Mouse (Mus musculus) c-Kit-positive CD71-positive TER-119-positive erythroid progenitor cells, embryonic 14.5 days (primary cell): Measurements from ENCODE around the gene Sfr1.

Experiments used
- DNase-seq: peaks from one replicate; pipeline ENCODE4 v3.0.0-alpha.2; 2013; ENCODE audit warnings: low spot score

The Sfr1 gene

DNA sequence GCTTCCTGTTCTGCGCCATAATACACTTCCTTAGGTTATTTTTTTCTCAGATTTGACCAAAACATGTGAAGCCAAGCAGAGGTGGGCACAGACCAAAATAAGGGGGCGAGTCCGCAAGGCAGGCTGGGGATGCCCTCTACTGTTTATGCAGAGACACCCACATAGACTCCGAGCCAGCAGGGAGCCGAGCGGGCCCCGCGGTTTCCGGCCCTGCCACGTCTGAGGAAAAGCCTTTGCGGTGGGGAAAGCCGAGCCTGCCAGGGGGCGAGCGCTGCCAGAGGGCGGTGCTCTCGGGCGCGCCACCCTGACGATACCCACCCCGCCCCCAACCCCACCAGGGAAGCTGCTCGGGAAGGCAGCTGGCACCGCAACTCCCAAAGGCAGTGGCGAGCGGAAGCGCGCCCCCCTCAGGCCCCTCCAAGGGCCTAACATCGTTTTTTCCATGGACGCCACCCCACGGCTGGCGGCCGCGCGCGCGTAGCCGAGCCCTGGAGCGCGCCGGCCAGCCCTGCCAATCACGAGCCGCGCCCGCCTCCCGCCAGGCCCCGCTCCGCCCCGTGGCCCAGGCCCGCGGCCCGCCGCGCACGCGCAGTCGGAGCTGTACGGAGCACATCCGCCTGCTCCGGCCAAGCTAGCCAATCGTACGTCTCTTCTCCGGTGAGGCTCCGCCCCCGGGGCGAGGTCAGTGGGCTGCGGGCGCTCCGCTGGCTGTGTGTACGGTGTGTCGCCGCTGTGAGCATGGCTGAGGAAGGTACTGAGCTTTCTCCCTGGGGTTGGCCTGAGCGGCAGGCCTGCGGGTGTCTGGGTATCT lies at the start of gene Sfr1:
Sfr1 (plus strand) TSS at position 612 of the 811 bp plus-strand sequence.
- peak; percentile 92 for DNase-seq

DNA sequence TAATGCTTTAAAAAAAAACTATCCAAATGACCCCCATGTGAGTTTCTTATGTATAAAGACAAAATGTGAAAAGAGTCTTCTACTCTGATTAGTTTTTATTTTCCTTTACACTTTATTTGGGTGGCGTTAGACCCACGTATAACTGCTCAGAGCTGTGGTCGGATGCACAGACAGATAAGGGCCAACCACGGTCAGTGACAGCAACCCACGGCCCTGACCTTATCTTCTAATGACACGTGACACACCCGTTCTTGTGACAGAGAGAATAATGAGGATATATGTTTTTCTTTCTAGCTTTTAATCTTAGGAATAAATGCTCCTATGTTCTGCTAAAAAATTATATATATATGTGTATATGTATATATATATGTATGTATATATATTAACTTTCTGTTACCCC lies 41.9 kb upstream of the Sfr1 start:
- peak; percentile 4 for DNase-seq

DNA sequence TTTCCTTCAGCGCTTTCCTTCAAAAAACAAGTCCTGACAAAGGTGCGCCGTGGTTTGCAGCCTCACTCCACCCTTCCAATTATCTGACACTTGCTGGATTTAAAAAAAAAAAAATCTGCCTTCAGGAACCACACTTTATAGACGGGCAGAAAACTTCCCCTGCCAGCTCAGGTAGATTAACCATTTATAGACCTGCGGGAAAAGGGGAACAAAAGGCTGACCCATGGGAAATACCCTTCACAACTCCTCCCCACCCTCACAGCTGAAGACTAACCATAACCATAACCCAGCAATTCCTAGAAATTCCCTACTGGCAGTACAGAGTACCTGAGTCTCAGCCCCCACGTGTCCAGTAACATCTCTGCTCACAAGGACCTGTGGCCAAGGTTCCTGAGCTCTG lies 39.5 kb upstream of the Sfr1 start, which contains the start of gene Col17a1:
Col17a1 (minus strand) TSS at position 101 of the 400 bp plus-strand sequence.
- no peak for DNase-seq

DNA sequence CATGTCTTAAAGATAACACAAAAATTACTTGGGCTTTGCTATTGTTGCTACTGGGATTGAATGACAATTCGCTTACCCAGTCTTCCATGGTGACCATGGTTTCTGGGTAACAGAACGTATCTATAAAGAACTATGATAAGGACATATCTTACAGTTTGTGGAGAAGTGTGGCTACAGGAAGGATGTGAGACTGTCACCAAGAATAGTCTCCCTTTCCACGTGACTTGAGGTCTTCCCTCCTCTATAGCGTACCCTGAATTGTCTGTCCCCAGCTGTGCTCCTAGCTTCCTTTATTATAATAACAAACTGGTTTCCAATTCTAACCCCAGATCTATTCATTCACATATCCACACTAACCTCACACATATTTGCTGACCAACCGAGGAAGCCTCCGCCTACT lies 35.8 kb upstream of the Sfr1 start:
- no peak for DNase-seq

DNA sequence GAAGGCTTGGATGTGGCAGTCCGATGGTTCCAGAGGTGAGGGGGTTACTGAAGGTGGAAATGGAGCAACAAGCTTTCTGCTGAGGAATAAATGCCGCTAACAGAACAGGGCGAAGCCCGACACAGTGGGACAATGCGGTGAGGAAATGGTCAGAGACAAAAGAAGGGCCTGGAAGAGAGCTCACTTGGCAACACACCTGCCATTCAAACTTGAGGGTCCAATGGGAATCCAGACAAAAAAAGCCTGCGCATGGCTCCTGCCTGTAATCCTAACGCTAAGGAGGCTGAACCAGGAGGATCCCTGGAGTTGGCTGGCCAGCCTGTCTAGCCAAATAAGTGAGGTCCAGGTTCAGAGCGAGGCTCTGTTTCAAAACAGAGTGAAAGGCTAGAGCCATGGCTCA lies 35.1 kb upstream of the Sfr1 start:
- DNase-seq, result no peak

DNA sequence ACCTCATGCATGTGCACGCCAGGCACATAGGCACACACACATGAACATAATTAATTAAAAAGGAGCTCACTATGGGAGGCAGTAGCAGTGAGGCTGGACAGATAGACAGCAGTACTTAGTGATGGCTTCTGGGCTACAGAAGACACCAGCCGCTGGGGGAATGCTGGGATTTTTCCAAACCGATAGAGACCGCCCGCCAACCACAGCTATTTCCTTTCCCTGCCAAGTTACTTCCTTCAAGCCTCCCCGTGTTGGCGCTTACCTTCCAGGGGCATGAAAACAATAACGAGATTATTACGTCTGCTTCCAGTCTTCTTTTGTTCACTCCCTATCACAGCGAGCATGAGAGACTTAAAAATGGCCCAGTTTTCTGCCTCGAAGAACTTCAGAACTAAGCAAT lies 34.4 kb upstream of the Sfr1 start:
- no peak for DNase-seq

DNA sequence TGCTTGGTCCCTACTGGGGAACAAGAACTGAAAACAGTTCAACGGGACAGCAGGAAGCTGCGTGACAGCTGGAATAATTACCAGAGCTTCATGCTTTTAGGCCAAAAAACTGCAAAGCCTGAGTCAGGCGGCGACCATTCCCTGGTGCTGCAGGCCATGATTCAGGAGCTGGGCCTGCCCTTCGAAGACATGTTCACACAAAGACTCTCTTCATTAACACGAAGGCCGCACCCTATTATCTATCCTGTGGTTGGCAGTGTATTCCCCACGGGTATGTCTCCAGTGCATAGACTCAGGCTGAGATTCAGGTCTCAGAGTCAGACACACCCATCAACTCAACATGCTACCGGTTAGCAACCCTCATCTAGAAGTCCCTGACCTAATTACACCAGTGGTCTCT lies 33.2 kb upstream of the Sfr1 start:
- no peak for DNase-seq

DNA sequence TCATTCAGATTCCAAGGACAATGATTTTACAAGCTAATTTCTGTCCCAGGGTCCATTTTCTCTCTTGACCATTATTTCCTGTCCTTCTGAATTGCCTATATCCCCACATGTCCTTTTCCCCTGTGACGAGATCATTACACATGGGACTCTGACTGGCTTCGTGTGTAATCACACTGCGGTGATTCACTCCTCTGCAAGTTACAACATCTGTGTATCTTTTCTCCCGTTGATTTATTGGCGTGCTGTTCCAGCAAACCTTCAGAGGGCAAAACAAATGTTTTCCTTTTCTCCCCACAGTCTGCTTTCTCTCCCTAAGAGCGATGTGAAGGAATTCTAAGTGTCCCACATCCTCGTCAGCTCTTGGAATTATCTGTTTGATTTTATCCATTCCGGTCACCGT lies 31.7 kb upstream of the Sfr1 start:
- DNase-seq, result no peak

DNA sequence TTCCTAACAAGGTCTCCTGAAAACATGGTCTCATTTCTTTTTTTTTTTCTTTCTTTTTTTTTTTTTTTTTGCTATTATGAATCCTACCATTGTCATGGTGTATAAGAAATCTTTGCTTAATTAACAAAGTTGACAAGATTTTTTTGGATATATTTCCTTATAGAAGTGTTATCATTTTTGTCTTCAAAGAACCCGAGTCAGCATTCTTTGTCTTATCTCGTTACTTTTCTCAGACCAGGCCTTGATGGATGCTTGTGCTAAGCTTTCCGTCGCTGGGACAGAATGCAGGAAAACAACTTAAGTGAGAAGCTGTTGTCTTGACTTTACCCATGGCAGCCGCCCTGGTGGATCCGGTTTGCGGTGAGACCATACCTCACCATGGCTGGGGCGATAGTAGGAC lies 31.0 kb upstream of the Sfr1 start:
- DNase-seq, result no peak

DNA sequence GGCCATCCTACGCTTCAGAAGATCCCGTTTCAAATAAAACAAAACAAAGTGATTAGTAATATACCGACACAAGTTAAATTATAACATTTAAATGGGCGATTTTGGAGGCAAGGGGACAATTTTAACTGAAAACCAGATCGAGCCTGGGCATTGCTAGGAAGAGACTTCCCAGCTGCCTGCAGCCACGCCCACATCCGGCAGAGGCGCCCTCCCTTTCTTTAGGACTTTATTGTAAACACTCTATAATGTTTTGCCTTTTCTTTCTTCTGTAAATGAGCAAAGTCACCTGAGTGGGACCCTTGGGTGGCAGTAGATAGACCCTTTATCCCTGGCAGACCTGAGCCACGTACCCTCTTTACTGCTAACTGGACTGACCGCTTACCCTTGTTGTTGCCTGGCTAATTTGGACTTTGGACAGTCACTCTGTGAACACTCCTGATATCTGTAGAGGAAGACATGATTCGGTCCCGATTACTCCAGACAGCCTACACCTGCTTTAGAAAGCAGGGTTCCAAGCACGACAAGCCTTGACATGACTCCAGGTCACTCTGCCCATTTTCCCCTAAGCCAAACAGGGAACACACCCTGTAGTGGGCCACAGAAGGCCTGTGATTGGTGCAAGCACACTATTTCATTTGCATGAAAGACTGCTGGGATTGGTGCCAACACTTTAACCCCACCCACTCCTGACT lies 26.3 kb upstream of the Sfr1 start:
- no peak for DNase-seq

DNA sequence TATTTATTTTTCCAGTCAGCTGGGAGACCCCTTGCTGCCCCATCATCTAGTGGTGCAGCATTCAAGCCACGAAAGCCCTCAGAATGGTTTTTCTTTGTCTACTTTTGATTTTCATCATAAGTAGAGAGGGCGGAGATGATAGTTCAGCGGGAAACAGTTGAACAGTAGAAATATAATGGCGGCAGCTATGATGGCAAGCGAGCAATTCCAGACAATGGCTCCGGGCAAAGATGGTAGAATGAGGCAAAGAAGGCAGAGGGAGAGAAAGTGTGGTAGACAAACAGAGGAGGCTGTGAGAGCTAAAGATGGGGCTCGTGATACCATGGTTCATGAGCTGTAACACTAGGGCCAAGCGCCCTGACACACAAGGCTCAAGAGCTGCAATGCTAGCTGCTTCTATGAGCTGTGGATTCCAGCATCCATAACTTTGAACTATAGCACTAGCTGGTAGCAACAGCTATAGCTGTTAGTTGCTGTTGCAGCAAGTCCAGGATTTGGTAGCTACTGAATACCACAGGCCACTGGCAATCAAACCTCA lies 25.6 kb upstream of the Sfr1 start:
- DNase-seq, result no peak

DNA sequence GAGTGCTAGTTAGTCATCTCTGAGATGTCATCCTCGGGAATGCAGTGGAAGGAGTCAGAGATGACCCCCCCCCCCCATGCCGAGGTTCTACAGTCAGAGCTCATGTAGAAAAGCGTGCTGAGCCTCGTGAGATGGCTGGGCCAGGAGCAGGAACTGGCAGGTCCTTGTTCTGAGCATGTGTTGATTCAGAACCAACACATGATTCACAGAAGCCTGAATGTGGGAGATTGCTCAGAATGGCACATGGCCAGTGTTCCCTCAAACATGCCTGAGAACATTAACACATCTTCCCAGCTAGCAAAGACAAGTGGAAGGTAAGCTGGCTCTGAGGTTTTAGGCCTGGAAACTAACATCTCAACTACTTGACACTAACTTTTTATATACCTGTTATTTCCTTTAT lies 21.1 kb upstream of the Sfr1 start:
- DNase-seq, result no peak

DNA sequence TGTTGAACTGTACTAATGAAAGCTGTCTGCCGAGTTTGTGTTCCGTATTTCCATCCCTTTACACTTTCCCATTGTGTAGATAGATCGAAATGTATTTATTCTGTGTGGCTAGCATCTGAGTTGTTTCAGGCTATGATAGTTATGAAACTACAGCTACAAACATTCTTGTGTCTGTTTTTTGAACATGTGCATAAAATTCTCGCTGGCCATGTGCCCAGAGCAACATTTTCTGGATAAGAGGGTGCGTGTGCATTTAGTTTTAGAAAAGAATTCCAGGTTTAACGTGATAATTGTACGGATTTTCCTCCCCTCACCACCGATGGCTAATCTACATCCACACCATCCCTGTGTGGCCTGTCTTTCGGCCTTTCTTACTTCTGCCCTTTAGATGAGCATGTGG lies 18.0 kb upstream of the Sfr1 start:
- DNase-seq, result no peak

DNA sequence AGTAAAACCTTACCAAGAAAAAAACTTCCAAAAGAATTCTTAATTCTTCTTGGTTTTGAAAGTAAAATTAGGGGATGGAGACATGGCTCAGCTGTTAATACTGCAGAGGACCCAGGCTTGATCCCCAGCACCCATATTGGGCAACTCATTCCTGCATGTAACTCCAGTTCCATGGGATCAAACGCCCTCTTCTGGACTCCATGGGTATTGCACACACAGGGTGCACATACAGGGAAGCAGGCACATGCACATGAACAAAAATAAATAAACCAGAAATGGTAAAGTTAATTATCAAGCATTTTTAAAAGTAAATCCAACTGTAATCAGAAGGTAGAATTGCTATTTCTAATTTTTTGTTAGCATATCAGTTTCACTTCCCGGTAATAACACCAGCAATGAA lies 15.3 kb upstream of the Sfr1 start:
- DNase-seq, result no peak

DNA sequence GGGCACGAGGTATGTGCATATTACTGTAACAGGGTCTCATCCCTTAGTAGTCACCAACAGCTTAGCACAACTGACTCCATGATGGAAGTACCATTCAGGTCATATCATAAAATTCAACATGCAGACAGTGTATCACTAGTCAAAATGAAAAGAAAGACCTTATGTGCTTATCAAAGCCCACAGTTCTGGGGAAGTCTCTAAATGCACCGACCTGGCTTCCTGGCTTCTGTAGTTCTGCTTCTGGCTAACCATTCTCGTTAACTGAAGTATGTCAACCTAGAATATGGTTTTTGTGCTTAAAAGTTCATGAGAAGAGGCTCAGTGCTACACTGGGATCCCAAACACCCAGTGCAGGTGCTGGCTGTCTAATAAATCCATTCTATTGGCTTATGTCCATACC lies 12.3 kb upstream of the Sfr1 start:
- DNase-seq, result no peak

DNA sequence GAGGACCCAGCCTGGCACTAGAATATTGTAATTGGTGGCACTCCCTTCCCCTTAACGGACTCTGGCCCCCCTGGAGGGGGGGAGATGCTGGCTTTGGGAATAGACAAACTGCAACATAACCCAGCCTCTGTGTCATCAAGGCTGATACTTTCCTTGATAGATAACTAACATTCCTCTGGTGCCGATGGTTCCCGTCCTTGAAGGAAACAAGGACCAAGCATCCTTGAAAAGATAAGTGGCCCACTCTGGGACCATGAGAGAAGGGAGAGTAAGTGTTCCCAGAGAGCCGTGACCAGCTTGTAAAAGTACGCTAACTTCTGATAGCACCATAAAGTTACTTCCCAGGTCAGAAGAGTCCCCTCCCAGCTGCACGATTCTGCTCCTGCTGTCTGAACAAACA lies 9.0 kb upstream of the Sfr1 start:
- DNase-seq, result no peak

DNA sequence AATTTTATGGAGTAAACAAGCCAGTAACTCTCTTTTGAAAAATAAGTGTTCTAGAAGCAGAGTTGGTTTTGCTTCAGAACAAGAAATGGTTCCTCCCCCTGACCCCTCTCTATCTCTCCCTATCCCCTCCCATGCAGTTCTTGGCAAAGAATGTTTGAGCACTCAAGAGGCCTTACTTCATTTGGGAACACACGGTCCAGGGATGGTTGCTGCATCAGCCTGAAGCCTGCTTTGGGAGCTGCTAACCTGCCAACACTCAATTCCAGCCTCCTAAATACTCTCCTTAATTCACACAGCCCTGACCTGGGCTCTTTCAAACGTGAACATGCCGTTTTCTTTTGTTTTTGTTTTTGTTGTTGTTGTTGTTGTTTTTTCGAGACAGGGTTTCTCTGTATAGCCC lies 6.6 kb upstream of the Sfr1 start:
- no peak for DNase-seq

DNA sequence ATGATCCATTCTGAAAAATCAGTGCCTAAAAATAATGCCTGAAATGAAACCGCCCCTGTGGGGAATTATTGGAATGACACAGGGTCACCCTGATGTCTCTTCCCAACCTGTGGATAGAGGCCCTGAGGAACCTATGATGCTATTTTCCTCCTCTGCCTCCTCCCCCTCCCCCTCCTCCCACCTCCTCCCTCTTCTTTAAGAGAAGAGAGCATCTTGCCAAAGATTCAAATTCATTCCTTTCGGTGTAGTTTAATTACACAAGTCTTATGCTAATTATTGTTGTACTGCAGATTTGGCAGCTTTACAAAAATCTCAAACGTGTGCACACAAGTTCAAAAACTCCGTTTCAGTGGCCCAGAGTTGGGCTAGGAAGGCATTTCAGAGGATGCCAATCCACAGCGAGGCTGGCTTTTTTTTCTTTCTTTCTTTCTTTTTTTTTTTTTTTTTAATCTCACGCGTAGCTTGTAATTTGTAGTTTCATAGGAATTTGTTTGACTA lies 5.8 kb upstream of the Sfr1 start:
- no peak for DNase-seq

DNA sequence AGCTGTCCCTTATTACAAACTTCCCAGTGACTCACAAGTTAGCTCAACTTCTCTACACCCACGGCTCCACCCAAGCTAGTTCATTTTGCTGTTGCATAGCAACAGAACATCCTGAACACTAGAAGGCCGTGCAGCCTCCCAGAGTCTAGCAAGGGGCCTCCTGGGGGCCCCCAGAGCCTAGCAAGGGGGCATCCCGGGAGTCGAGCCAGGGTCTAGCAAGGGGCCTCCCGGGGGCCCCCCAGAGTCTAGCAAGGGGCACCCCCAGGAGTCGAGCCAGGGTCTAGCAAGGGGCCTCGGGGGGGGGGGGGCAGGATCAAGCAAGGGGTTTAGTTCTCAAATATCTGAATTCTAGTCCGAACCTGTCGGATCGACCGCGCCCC lies 801 bp upstream of the Sfr1 start:
- DNase-seq, result peak; percentile 72

DNA sequence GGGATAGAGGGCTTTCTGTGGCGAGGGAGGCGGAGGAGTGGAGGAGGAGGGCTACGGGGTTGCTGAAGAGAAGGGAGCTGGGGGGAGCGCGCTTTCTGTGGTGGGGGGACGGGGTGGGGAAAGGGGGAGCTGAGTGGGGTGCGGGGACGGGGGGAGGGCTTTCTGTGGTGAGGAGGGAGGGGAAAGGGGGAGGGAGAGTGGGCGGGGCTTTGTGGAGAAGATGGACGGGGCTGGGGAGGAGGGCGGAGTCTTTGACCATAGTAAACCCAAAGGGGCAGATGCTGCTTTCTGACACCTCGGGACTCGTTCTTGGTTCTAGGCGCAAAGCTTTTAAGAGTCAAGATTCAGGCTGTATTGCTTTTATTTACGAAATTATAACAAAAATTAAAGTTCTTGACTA lies 449 bp downstream of the Sfr1 start:
- peak; percentile 64 for DNase-seq

DNA sequence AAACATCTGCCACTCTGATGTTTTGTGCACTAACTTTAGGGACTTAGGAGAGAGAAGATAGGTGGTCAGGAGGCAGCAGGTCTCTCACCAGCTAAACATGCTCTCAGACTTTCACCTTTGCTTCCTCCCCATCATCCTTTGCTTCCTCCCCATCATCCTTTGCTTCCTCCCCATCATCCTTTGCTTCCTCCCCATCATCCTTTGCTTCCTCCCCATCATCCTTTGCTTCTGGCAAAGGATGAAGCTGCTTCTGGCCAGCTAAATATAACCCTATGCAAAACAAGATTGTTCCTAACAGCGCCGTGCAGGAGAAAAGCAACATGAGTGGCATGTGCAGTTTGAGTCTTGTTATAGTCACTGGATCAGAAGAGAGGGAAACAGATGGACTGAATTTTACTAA lies 15.6 kb downstream of the Sfr1 start:
- no peak for DNase-seq

DNA sequence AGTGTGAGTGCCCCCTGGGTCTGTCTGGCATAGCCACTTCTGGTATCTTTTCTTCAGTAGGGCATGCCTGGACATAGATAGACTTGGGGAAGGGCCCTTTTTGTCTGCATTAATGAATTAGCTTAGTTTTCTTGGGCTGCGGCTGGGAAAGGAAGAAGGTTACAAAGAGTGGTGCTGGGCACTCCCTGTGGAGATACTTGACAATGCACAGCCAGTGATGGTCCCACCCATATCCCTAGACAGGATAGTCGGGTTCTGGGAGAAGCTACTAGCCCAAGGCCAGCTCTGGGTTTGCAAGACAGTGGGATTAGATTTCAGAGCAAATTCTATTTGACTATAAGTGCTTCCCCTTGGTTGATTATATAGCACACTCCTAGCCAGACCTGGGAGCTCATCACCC lies 17.5 kb downstream of the Sfr1 start:
- no peak for DNase-seq

DNA sequence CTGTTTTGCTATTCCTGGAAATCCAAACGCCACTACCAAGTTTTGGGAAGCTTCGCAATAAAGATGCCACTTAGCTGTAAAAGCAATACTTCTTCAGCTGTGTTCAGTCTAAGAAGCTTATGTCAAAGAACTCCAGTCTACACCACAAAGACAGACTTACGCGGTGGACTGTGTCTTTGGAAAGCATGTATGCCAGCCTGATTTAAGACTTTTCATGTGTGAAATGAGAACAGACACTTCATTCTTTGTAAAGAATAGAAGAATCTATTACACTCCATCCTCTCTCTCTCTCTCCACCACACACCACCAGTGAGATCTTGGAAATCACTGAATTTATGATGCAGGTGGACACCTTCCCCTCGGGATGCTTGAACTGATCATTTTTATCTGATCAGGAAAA lies 18.9 kb downstream of the Sfr1 start:
- DNase-seq, result no peak
